Mouse (Mus musculus) forebrain, embryonic 11.5 days (tissue): ENCODE data around the gene Gtpbp4. TPM values are rescaled to one million over a fixed set of nuclear protein-coding genes. Genes with fewer than 3 reads are reported as not detected.
"Not testable (repeated sequence)": the region's sequence is repeated elsewhere in the genome, so short reads cannot be mapped to it uniquely, and the experiment has no call there.

Experiments
- ATAC-seq: fragments of 200-750 bp; cut with Nextera tagmentation; replicated peaks from 2 replicates; pipeline ENCODE4 v1.8.0; 2017; ENCODE audit warnings: moderate TSS enrichment; ENCODE audit not compliant: low FRiP score
- DNase-seq: peaks from one replicate; pipeline ENCODE4 v3.0.0-alpha.2; 2017; ENCODE audit warnings: low spot score
- H3K27ac ChIP-seq: fragments of 300-500 bp; sonication (generic); 2 replicates; pipeline ENCODE4 v1.5.1; 2014; ENCODE audit warnings: low read depth, low read length
- H3K27me3 ChIP-seq: fragments of 300-500 bp; sonication (generic); 2 replicates; pipeline ENCODE4 v1.6.1; 2014; ENCODE audit warnings: mild to moderate bottlenecking, low read length, mixed read lengths; ENCODE audit not compliant: control insufficient read depth, insufficient read depth
- H3K36me3 ChIP-seq: fragments of 300-500 bp; sonication (generic); 2 replicates; pipeline ENCODE4 v1.6.1; 2014; ENCODE audit warnings: mild to moderate bottlenecking, low read length, moderate library complexity, mixed read lengths; ENCODE audit not compliant: control insufficient read depth, insufficient read depth
- H3K4me1 ChIP-seq: fragments of 300-500 bp; sonication (generic); replicated peaks from 2 replicates; pipeline ENCODE4 v1.6.1; 2014; ENCODE audit warnings: low read length, mixed read lengths; ENCODE audit not compliant: control insufficient read depth, insufficient read depth
- H3K4me2 ChIP-seq: fragments of 300-500 bp; sonication (generic); 2 replicates; pipeline ENCODE4 v1.6.1; 2014; ENCODE audit warnings: low read depth, mild to moderate bottlenecking, low read length, moderate library complexity, mixed read lengths; ENCODE audit not compliant: severe bottlenecking
- H3K4me3 ChIP-seq: fragments of 300-500 bp; sonication (generic); 2 replicates; pipeline ENCODE4 v1.5.1; 2014; ENCODE audit warnings: low read depth, low read length
- H3K9ac ChIP-seq: fragments of 300-500 bp; sonication (generic); 2 replicates; pipeline ENCODE4 v1.6.1; 2014; ENCODE audit warnings: low read length
- H3K9me3 ChIP-seq: fragments of 300-500 bp; sonication (generic); 2 replicates; pipeline ENCODE4 v1.6.1; 2016; ENCODE audit warnings: low read length, mixed read lengths; ENCODE audit not compliant: control insufficient read depth
- WGBS: fragments of 180-500 bp; shearing (Covaris S2); extraction: QIAGEN DNeasy Blood & Tissue Kit; methylation state at CpG from one replicate; pipeline ENCODE4 v1.1.7; 2014; 5-methylcytosine and 5-hydroxymethylcytosine counted together
- polyA plus RNA-seq: library from polyadenylated mRNA; unstranded; fragments of >200 nt; fragmentation: Nextera tagmentation; extraction: Ambion mirVana; gene quantifications from 2 replicates; pipeline ENCODE4 v1.2.1, GENCODE M21; 2014

The Gtpbp4 gene
- polyA plus RNA-seq, 1 experiment from 2014 or later = 104 TPM

GRCm38 (mm10) chr13:8961128-8961888 lies 34.6 kb downstream of the Gtpbp4 start:
- ATAC-seq, H3K9ac ChIP-seq, H3K27ac ChIP-seq, H3K36me3 ChIP-seq, H3K27me3 ChIP-seq, H3K4me3 ChIP-seq, H3K4me2 ChIP-seq, DNase-seq, H3K9me3 ChIP-seq, H3K4me1 ChIP-seq: not testable (repeated sequence)
- 71% methylated on average over 3 of the region's 3 CpGs for WGBS

- 85% methylated on average over 5 of the region's 6 CpGs for WGBS
- ATAC-seq, H3K36me3 ChIP-seq, H3K27ac ChIP-seq, H3K9me3 ChIP-seq, H3K4me1 ChIP-seq, H3K4me3 ChIP-seq, H3K27me3 ChIP-seq, H3K9ac ChIP-seq, H3K4me2 ChIP-seq, DNase-seq: not testable (repeated sequence)
These were observed 36.3 kb downstream of the Gtpbp4 start for GRCm38 (mm10) chr13:8959554-8959953.

- H3K27me3 ChIP-seq, H3K36me3 ChIP-seq, H3K9ac ChIP-seq, H3K4me1 ChIP-seq, H3K4me2 ChIP-seq, H3K27ac ChIP-seq, H3K9me3 ChIP-seq, ATAC-seq, DNase-seq, H3K4me3 ChIP-seq: not testable (repeated sequence)
- WGBS = no CpG with 5 or more reads among the region's 5 CpGs
These were observed 36.8 kb downstream of the Gtpbp4 start for GRCm38 (mm10) chr13:8959058-8959457.

GRCm38 (mm10) chr13:8956873-8957272 lies 39.0 kb downstream of the Gtpbp4 start:
- not testable (repeated sequence) for H3K36me3 ChIP-seq, H3K27ac ChIP-seq, H3K9ac ChIP-seq, DNase-seq, H3K27me3 ChIP-seq, H3K4me3 ChIP-seq, H3K9me3 ChIP-seq, ATAC-seq, H3K4me2 ChIP-seq, H3K4me1 ChIP-seq
- WGBS = no CpG with 5 or more reads among the region's 5 CpGs

- not testable (repeated sequence) for H3K36me3 ChIP-seq, ATAC-seq, H3K4me2 ChIP-seq
These were observed 40.8 kb downstream of the Gtpbp4 start for GRCm38 (mm10) chr13:8955127-8955526.

GRCm38 (mm10) chr13:8952563-8952962 lies 43.3 kb downstream of the Gtpbp4 start, which contains the start of gene Idi2:
Gene Idi2, plus strand, starts transcription at chr13:8952863.
- not testable (repeated sequence) for H3K36me3 ChIP-seq, H3K27ac ChIP-seq, ATAC-seq, H3K4me1 ChIP-seq, H3K27me3 ChIP-seq, H3K4me3 ChIP-seq, H3K9me3 ChIP-seq, DNase-seq, H3K4me2 ChIP-seq, H3K9ac ChIP-seq

More at GRCm38 (mm10) chr13:8955127-8955526, 40.8 kb downstream of the Gtpbp4 start:
- H3K4me1 ChIP-seq, H3K9ac ChIP-seq, H3K27ac ChIP-seq, H3K27me3 ChIP-seq, H3K9me3 ChIP-seq, DNase-seq, H3K4me3 ChIP-seq: not testable (repeated sequence)
- 88% methylated on average over 1 of the region's 2 CpGs for WGBS

GRCm38 (mm10) chr13:8948131-8948530 lies 47.8 kb downstream of the Gtpbp4 start, which contains the start of gene Gm9745:
Gene Gm9745, minus strand, starts transcription at chr13:8948231.
- H3K9me3 ChIP-seq, H3K9ac ChIP-seq, H3K4me1 ChIP-seq, H3K27ac ChIP-seq, H3K4me3 ChIP-seq, H3K36me3 ChIP-seq, H3K4me2 ChIP-seq, ATAC-seq, DNase-seq, H3K27me3 ChIP-seq: not testable (repeated sequence)

GRCm38 (mm10) chr13:8943828-8944227 lies 52.1 kb downstream of the Gtpbp4 start:
- H3K27me3 ChIP-seq, H3K4me1 ChIP-seq, H3K27ac ChIP-seq, DNase-seq, H3K4me3 ChIP-seq, H3K36me3 ChIP-seq, ATAC-seq, H3K9me3 ChIP-seq, H3K4me2 ChIP-seq, H3K9ac ChIP-seq: not testable (repeated sequence)
- no CpG with 5 or more reads among the region's 5 CpGs for WGBS

- H3K4me3 ChIP-seq, H3K4me2 ChIP-seq, DNase-seq, H3K9me3 ChIP-seq, ATAC-seq, H3K9ac ChIP-seq, H3K4me1 ChIP-seq, H3K36me3 ChIP-seq, H3K27me3 ChIP-seq, H3K27ac ChIP-seq: not testable (repeated sequence)
- WGBS = 67% methylated on average over 1 of the region's 5 CpGs
These were observed 54.2 kb downstream of the Gtpbp4 start for GRCm38 (mm10) chr13:8941701-8942100.
